Comparison of ENCODE assay signal across 9 mouse cellular contexts in the genomic region with DNA sequence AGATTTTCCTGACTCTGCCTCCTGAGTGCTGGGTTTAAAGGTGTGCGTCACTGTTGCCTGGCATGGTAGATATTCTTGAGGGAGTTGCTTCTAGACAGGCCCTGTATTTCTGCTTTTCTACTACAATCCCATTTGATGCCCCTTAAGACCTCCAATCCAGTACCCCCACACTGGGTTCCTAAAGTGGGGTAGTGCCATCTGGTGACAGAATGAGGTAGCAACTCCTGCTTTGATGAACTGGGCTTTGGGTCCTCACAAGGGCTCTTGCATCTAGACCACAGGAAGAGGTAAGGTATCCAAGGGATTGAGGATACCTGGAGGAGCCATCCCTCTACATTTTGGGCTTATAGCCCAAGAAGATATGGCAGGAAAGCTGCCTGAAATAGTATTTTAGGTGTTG. TPM values are rescaled to one million over a fixed set of nuclear protein-coding genes. Genes with fewer than 3 reads are reported as not detected.
DNase-seq lines count a peak whose midpoint lies in the region; ATAC-seq and TF ChIP-seq lines count a peak whose summit lies in the region.
"Had no signal": no experiment of that assay in that cellular context is flagged by ENCODE, and none has a peak within 500 bp of the region (broad histone marks: within the 10 kb centered on the region; RNA-seq: fewer than 3 reads in every experiment).

No protein-coding gene starts in this region.

- no peak overlapping the region for H3K9ac ChIP-seq in midbrain, embryonic 16.5 days (ENCODE audit: low read depth, low read length)
- H3K9ac ChIP-seq: lung, embryonic 15.5 days had no signal

- no peak overlapping the region for H3K27ac ChIP-seq in cortical plate, adult 2 months (ENCODE audit: insufficient read depth, low read length)
- no peak overlapping the region for H3K27ac ChIP-seq in midbrain, embryonic 16.5 days (ENCODE audit: low read length)
- H3K27ac ChIP-seq: lung, embryonic 15.5 days had no signal

- no peak for TF ChIP-seq POLR2A in cortical plate, adult 2 months (IDR thresholded peaks at IDR 0.05; ENCODE audit: extremely low read depth, insufficient read depth, low read length)

- intact Hi-C loops in heart, postnatal 10 days (cut with DNase I) = loop anchor here (2.0 kb wide), 3 partner anchors 132 to 218 kb away; no protein-coding TSS in a partner anchor

- H3K4me1 ChIP-seq in cortical plate, adult 2 months (ENCODE audit: control insufficient read depth, insufficient read depth, low read length) = no peaks in the 10 kb centered on the region
- H3K4me1 ChIP-seq in midbrain, embryonic 16.5 days (ENCODE audit: control insufficient read depth, insufficient read depth, low read length) = peaks cover 12% of the 10 kb centered on the region

- H3K27me3 ChIP-seq in midbrain, embryonic 16.5 days (ENCODE audit: control insufficient read depth, insufficient read depth, low read depth, low read length) = no peaks in the 10 kb centered on the region
- H3K27me3 ChIP-seq: lung, embryonic 15.5 days had no signal

- H3K9me3 ChIP-seq in midbrain, embryonic 16.5 days (replicated peaks; ENCODE audit: control insufficient read depth, low read length, poor library complexity, severe bottlenecking) = no peaks in the 10 kb centered on the region
- H3K9me3 ChIP-seq: lung, embryonic 15.5 days had no signal

- H3K36me3 ChIP-seq in midbrain, embryonic 16.5 days (ENCODE audit: control insufficient read depth, insufficient read depth, low read length) = no peaks in the 10 kb centered on the region
- H3K36me3 ChIP-seq: lung, embryonic 15.5 days had no signal

- H3K4me3 ChIP-seq in cortical plate, adult 2 months (ENCODE audit: insufficient read depth, low read length) = no peak overlapping the region
- H3K4me3 ChIP-seq in midbrain, embryonic 16.5 days (ENCODE audit: low read depth, low read length) = no peak overlapping the region
- H3K4me3 ChIP-seq: lung, embryonic 15.5 days had no signal

- WGBS in midbrain, embryonic 16.5 days = 100% methylated on average over 1 of the region's 1 CpGs

- H3K4me2 ChIP-seq in midbrain, embryonic 16.5 days (ENCODE audit: low read length) = no peak overlapping the region
- H3K4me2 ChIP-seq: lung, embryonic 15.5 days had no signal

- ATAC-seq in megakaryocyte, adult 5-6 weeks (ENCODE audit: poor library complexity, severe bottlenecking) = no peak
- ATAC-seq in midbrain, embryonic 16.5 days = no peak

- peak; percentile 11 to 45 for DNase-seq in heart, postnatal 10 days
- no peak for DNase-seq in heart, adult 9 months (ENCODE audit: low spot score in 2 of 2)
- DNase-seq in right cerebral cortex, postnatal 25 days = peak; percentile 4
- no peak for DNase-seq in right cerebral cortex, postnatal 36 days (ENCODE audit: low spot score in 2 of 2)
- peak; percentile 53 for DNase-seq in thymus, postnatal 0 days (ENCODE audit: low spot score)

- peak; percentile 42 for TF ChIP-seq CTCF in cortical plate, adult 2 months (IDR thresholded peaks at IDR 0.05; ENCODE audit: extremely low read depth, insufficient read depth, low read length)

RNA-seq across cellular contexts. Expression of a gene that starts 2.5 kb away (rescaled TPM):
- 10 to 100 TPM; 23.1 to 25.8 TPM for total RNA-seq in heart, postnatal 10 days (2021)
- polyA plus RNA-seq in cortical plate, adult 2 months (2012; rRNA removed) = 18.1 and 18.4 TPM in 2 replicates
- 8.6 and 11.6 TPM in 2 replicates for polyA plus RNA-seq in thymus, postnatal 0 days (2015; fragmentation: Nextera tagmentation; extraction: Ambion mirVana)
- total RNA-seq in megakaryocyte, adult 5-6 weeks (2015) = 15.3 and 15.5 TPM in 2 replicates
- 11.8 and 31.3 TPM in 2 replicates for total RNA-seq in megakaryocyte, adult 5-6 weeks (2017)
- 20.4 and 23.2 TPM in 2 replicates for polyA plus RNA-seq in midbrain, embryonic 16.5 days (2015; fragmentation: Nextera tagmentation; extraction: Ambion mirVana)

RNA-seq across cellular contexts. Expression of a gene that starts 30.2 kb away (rescaled TPM):
- total RNA-seq in heart, postnatal 10 days (2021) = 10 to 100 TPM; 14.6 to 15.8 TPM
- polyA plus RNA-seq in cortical plate, adult 2 months (2012; rRNA removed) = 7.2 and 7.6 TPM in 2 replicates
- polyA plus RNA-seq in thymus, postnatal 0 days (2015; fragmentation: Nextera tagmentation; extraction: Ambion mirVana) = 3.3 and 5.7 TPM in 2 replicates
- total RNA-seq in megakaryocyte, adult 5-6 weeks (2015) = 5.5 and 6.5 TPM in 2 replicates
- total RNA-seq in megakaryocyte, adult 5-6 weeks (2017) = 6.3 and 14.4 TPM in 2 replicates
- 5.2 and 6.4 TPM in 2 replicates for polyA plus RNA-seq in midbrain, embryonic 16.5 days (2015; fragmentation: Nextera tagmentation; extraction: Ambion mirVana)

Comparison
In these comparisons a context has a peak if more than half of its experiments do, and no peak if none do; other contexts are left out.
1. DNase-seq: peak in heart, postnatal 10 days (2 of 2), right cerebral cortex, postnatal 25 days (single experiment) and thymus, postnatal 0 days (single experiment); none in heart, adult 9 months (0 of 2) and right cerebral cortex, postnatal 36 days (0 of 2).